Mouse (Mus musculus): ENCODE results near the gene Ftsj1. TPM values are rescaled to one million over a fixed set of nuclear protein-coding genes. Genes with fewer than 3 reads are reported as not detected.

The Ftsj1 gene
- total and polyA plus RNA-seq, 3 experiments, result 51.8 to 124 TPM; not detected in 1

DNA sequence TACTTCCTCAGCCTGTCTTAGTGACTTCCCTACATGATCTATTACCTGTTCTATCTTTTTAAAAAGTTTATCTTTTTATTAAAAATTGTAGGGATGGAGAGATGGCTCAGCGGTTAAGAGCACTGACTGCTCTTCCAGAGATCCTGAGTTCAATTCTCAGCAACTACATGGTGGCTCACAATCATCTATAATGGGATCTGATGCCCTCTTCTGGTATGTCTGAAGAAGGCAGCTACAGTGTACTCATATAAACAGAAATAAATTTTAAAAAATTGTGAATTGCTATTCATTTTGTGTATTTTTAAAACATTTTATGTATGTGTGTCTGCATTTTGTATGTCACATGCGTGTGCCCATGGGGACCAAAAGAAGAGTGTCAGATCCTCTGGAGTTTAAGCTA, 4.5 kb downstream of the Ftsj1 start:
- Histone ChIP-seq H3K4me3 (ENCODE audit: control insufficient read depth in 1 of 2, insufficient read depth in 1 of 2, low read depth in 2 of 2, low read length in 2 of 2) (no peak overlapping the region), H3K36me3 (ENCODE audit: control insufficient read depth in 1 of 2, insufficient read depth in 2 of 2, low read length in 2 of 2) (peaks cover 0 to 4% of the 10 kb centered on the region in 2 experiments; a peak in 2 of 4 replicates), H3K27ac (ENCODE audit: control insufficient read depth, low read depth, low read length) (no peak overlapping the region), H3K4me1 (ENCODE audit: control insufficient read depth in 1 of 2, insufficient read depth in 2 of 2, low read length in 2 of 2) (0 out of 4 replicates have a peak, but pooled peaks cover 0 to 4% of the 10 kb centered on the region in 2 experiments), H3K9me3 (replicated peaks; ENCODE audit: insufficient read depth, low read length) (no peaks in the 10 kb centered on the region), H3K27me3 (ENCODE audit: control insufficient read depth in 1 of 2, insufficient read depth in 2 of 2, low read length in 2 of 2) (no peaks in the 10 kb centered on the region), H3K79me2 (ENCODE audit: control insufficient read depth, insufficient read depth, low read length, poor library complexity) (peaks cover 15% of the 10 kb centered on the region), H3K9ac (ENCODE audit: control insufficient read depth, low read depth, low read length, poor library complexity, severe bottlenecking) (no peak overlapping the region)
- TF ChIP-seq ZKSCAN1 (IDR thresholded peaks at IDR 0.05; ENCODE audit: low read depth, low read length) (no peak), SMC3 (IDR thresholded peaks at IDR 0.05; ENCODE audit: low read depth, low read length) (peak; percentile 50), RAD21 (IDR thresholded peaks at IDR 0.05; ENCODE audit: low read depth, low read length) (peak; percentile 50), CTCF (IDR thresholded peaks at IDR 0.05 in 2 of 3, conservative IDR thresholded peaks at IDR 0.05 in 1 of 3; ENCODE audit: control insufficient read depth in 1 of 3, insufficient read depth in 1 of 3, low read depth in 2 of 3, low read length in 3 of 3, poor library complexity in 1 of 3, severe bottlenecking in 1 of 3) (peak in 2 of 3 experiments; percentile 24 to 48; a peak in 3 of 6 replicates), MAX (IDR thresholded peaks at IDR 0.05; ENCODE audit: low read length) (no peak), ZC3H11A (IDR thresholded peaks at IDR 0.05; ENCODE audit: low read depth, low read length) (peak; percentile 44)
- DNase-seq (ENCODE audit: low read depth, low spot score), result no peak

DNA sequence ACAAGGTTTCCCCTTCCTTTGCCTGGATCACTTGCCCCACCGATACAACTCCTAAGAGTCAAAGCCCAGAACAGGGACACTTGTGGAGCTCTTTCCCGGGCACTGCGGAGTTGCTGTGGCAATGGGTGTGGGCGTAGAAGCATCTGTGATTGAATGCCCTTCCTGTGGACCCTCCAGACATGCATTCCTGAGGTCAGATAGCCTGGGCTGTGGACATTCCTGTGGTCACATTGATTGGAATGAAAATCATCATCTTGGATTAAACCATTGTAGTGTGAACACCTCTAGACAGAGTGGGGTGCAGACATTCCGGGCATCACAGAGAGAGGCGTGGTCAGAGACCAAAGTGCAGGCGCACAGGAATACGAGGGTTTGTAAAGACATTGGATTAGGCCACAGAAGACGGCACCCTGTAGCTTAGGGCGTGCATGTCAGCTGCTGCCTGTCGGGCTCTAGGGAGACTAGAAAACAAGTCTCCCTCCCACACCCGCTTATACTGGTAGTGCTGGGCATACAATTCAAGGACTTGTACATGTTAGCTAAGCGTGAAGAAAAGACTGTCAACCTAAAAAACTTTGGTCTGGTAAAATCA, 13.3 kb downstream of the Ftsj1 start:
- TF ChIP-seq EP300 (IDR thresholded peaks at IDR 0.05; ENCODE audit: low read depth in 1 of 2, low read length in 2 of 2) (no peak), TAL1 (IDR thresholded peaks at IDR 0.05; ENCODE audit: low read length) (no peak), TBP (IDR thresholded peaks at IDR 0.05; ENCODE audit: low read depth, low read length) (no peak), POLR2AphosphoS2 (IDR thresholded peaks at IDR 0.05; ENCODE audit: low read length) (no peak), UBTF (IDR thresholded peaks at IDR 0.05; ENCODE audit: borderline replicate concordance, insufficient read depth, low read depth, low read length) (no peak), SIN3A (IDR thresholded peaks at IDR 0.05; ENCODE audit: low read length) (no peak)

GRCm38 (mm10) chrX:8236704-8237103, 15.5 kb downstream of the Ftsj1 start:
- Histone ChIP-seq H3K36me3 (ENCODE audit: control insufficient read depth in 1 of 2, insufficient read depth in 2 of 2, low read length in 2 of 2) (peaks cover 2 to 7% of the 10 kb centered on the region in 2 experiments), H3K79me2 (ENCODE audit: control insufficient read depth, insufficient read depth, low read length, poor library complexity) (no peaks in the 10 kb centered on the region), H3K4me3 (ENCODE audit: control insufficient read depth in 1 of 2, insufficient read depth in 1 of 2, low read depth in 2 of 2, low read length in 2 of 2) (no peak overlapping the region), H3K9me3 (replicated peaks; ENCODE audit: insufficient read depth, low read length) (no peaks in the 10 kb centered on the region), H3K9ac (ENCODE audit: control insufficient read depth, low read depth, low read length, poor library complexity, severe bottlenecking) (no peak overlapping the region), H3K27ac (ENCODE audit: control insufficient read depth, low read depth, low read length) (no peak overlapping the region), H3K4me1 (ENCODE audit: control insufficient read depth in 1 of 2, insufficient read depth in 2 of 2, low read length in 2 of 2) (peaks cover 3 to 8% of the 10 kb centered on the region in 2 experiments), H3K27me3 (ENCODE audit: control insufficient read depth in 1 of 2, insufficient read depth in 2 of 2, low read length in 2 of 2) (no peaks in the 10 kb centered on the region)
- DNase-seq (ENCODE audit: low read depth, low spot score), result no peak
- no peak for TF ChIP-seq HCFC1 (IDR thresholded peaks at IDR 0.05; ENCODE audit: low read depth, low read length)
- no peak for TF ChIP-seq EP300 (IDR thresholded peaks at IDR 0.05; ENCODE audit: low read depth in 1 of 2, low read length in 2 of 2)
- no peak for TF ChIP-seq ETS1 (IDR thresholded peaks at IDR 0.05; ENCODE audit: low read depth, low read length)
- no peak for TF ChIP-seq MEF2A (IDR thresholded peaks at IDR 0.05; ENCODE audit: extremely low read depth, insufficient replicate concordance, low read depth, low read length, poor library complexity, severe bottlenecking)
- TF ChIP-seq TCF12 (IDR thresholded peaks at IDR 0.05; ENCODE audit: low read depth, low read length), result no peak
- no peak for TF ChIP-seq ZC3H11A (IDR thresholded peaks at IDR 0.05; ENCODE audit: low read depth, low read length)
- no peak for TF ChIP-seq SMC3 (IDR thresholded peaks at IDR 0.05; ENCODE audit: low read depth, low read length)
- no peak for TF ChIP-seq CTCF (IDR thresholded peaks at IDR 0.05 in 2 of 3, conservative IDR thresholded peaks at IDR 0.05 in 1 of 3; ENCODE audit: control insufficient read depth in 1 of 3, insufficient read depth in 1 of 3, low read depth in 2 of 3, low read length in 3 of 3, poor library complexity in 1 of 3, severe bottlenecking in 1 of 3)
- TF ChIP-seq UBTF (IDR thresholded peaks at IDR 0.05; ENCODE audit: borderline replicate concordance, insufficient read depth, low read depth, low read length), result no peak
- no peak for TF ChIP-seq JUND (IDR thresholded peaks at IDR 0.05; ENCODE audit: low read depth, low read length)
- TF ChIP-seq MXI1 (IDR thresholded peaks at IDR 0.05; ENCODE audit: low read depth, low read length), result no peak
- TF ChIP-seq TBP (IDR thresholded peaks at IDR 0.05; ENCODE audit: low read depth, low read length), result no peak
- TF ChIP-seq TAL1 (IDR thresholded peaks at IDR 0.05; ENCODE audit: low read length), result no peak
- no peak for TF ChIP-seq ZNF384 (IDR thresholded peaks at IDR 0.05; ENCODE audit: low read depth, low read length)
- TF ChIP-seq MYC (IDR thresholded peaks at IDR 0.05; ENCODE audit: low read depth, low read length), result no peak
- TF ChIP-seq NELFE (IDR thresholded peaks at IDR 0.05; ENCODE audit: low read depth, low read length), result no peak

More for the DNA sequence above, 13.3 kb downstream of the Ftsj1 start:
- peaks cover under 1 to 5% of the 10 kb centered on the region in 2 experiments for H3K36me3 ChIP-seq (ENCODE audit: control insufficient read depth in 1 of 2, insufficient read depth in 2 of 2, low read length in 2 of 2)
- no peak for DNase-seq (ENCODE audit: low read depth, low spot score)
- H3K27ac ChIP-seq (ENCODE audit: control insufficient read depth, low read depth, low read length), result no peak overlapping the region
- no peak overlapping the region for H3K9ac ChIP-seq (ENCODE audit: control insufficient read depth, low read depth, low read length, poor library complexity, severe bottlenecking)
- H3K4me1 ChIP-seq (ENCODE audit: control insufficient read depth in 1 of 2, insufficient read depth in 2 of 2, low read length in 2 of 2), result no peaks in the 10 kb centered on the region
- H3K9me3 ChIP-seq (replicated peaks; ENCODE audit: insufficient read depth, low read length), result no peaks in the 10 kb centered on the region
- H3K4me3 ChIP-seq (ENCODE audit: control insufficient read depth in 1 of 2, insufficient read depth in 1 of 2, low read depth in 2 of 2, low read length in 2 of 2), result no peak overlapping the region
- no peaks in the 10 kb centered on the region for H3K27me3 ChIP-seq (ENCODE audit: control insufficient read depth in 1 of 2, insufficient read depth in 2 of 2, low read length in 2 of 2)
- H3K79me2 ChIP-seq (ENCODE audit: control insufficient read depth, insufficient read depth, low read length, poor library complexity), result no peaks in the 10 kb centered on the region
